Mouse (Mus musculus): ENCODE measurements around the gene Fbxo34. TPM values are rescaled to one million over a fixed set of nuclear protein-coding genes. Genes with fewer than 3 reads are reported as not detected.

Fbxo34 gene
- total and polyA plus RNA-seq, 3 experiments = 14.8 to 29.5 TPM; not detected in 1

GRCm38 (mm10) chr14:47445331-47446095 lies 4.7 kb upstream of the Fbxo34 start:
- no peak for DNase-seq (ENCODE audit: low read depth, low spot score)
- Histone ChIP-seq H3K9me3 (replicated peaks; ENCODE audit: insufficient read depth, low read length) (no peaks in the 10 kb centered on the region), H3K36me3 (ENCODE audit: control insufficient read depth in 1 of 2, insufficient read depth in 2 of 2, low read length in 2 of 2) (no peaks in the 10 kb centered on the region; a peak in 1 of 4 replicates), H3K4me1 (ENCODE audit: control insufficient read depth in 1 of 2, insufficient read depth in 2 of 2, low read length in 2 of 2) (no peaks in the 10 kb centered on the region), H3K27me3 (ENCODE audit: control insufficient read depth in 1 of 2, insufficient read depth in 2 of 2, low read length in 2 of 2) (no peaks in the 10 kb centered on the region), H3K79me2 (ENCODE audit: control insufficient read depth, insufficient read depth, low read length, poor library complexity) (no peaks in the 10 kb centered on the region), H3K27ac (ENCODE audit: control insufficient read depth, low read depth, low read length) (no peak overlapping the region), H3K9ac (ENCODE audit: control insufficient read depth, low read depth, low read length, poor library complexity, severe bottlenecking) (no peak overlapping the region; the same call in 1 of the 2 replicates), H3K4me3 (ENCODE audit: control insufficient read depth in 1 of 2, insufficient read depth in 1 of 2, low read depth in 2 of 2, low read length in 2 of 2) (peak overlapping the region; percentile 45 to 58; a peak in 3 of 4 replicates)
- TF ChIP-seq ZKSCAN1 (IDR thresholded peaks at IDR 0.05; ENCODE audit: low read depth, low read length) (no peak), ZC3H11A (IDR thresholded peaks at IDR 0.05; ENCODE audit: low read depth, low read length) (no peak), MXI1 (IDR thresholded peaks at IDR 0.05; ENCODE audit: low read depth, low read length) (0 out of 2 replicates have a peak, but pooled peaks have one; percentile 3), MYC (IDR thresholded peaks at IDR 0.05; ENCODE audit: low read depth, low read length) (no peak)

- Histone ChIP-seq H3K9ac (ENCODE audit: control insufficient read depth, low read depth, low read length, poor library complexity, severe bottlenecking) (no peak overlapping the region), H3K4me1 (ENCODE audit: control insufficient read depth in 1 of 2, insufficient read depth in 2 of 2, low read length in 2 of 2) (no peaks in the 10 kb centered on the region)
Observed at GRCm38 (mm10) chr14:47459556-47459955, 9.3 kb downstream of the Fbxo34 start.

GRCm38 (mm10) chr14:47461997-47462396 lies 11.8 kb downstream of the Fbxo34 start:
- peaks cover 17 to 18% of the 10 kb centered on the region in 2 experiments for H3K27me3 ChIP-seq (ENCODE audit: control insufficient read depth in 1 of 2, insufficient read depth in 2 of 2, low read length in 2 of 2)
- no peak overlapping the region for H3K4me3 ChIP-seq (ENCODE audit: control insufficient read depth in 1 of 2, insufficient read depth in 1 of 2, low read depth in 2 of 2, low read length in 2 of 2)
- no peaks in the 10 kb centered on the region for H3K4me1 ChIP-seq (ENCODE audit: control insufficient read depth in 1 of 2, insufficient read depth in 2 of 2, low read length in 2 of 2)
- no peak overlapping the region for H3K27ac ChIP-seq (ENCODE audit: control insufficient read depth, low read depth, low read length)
- H3K79me2 ChIP-seq (ENCODE audit: control insufficient read depth, insufficient read depth, low read length, poor library complexity) = no peaks in the 10 kb centered on the region
- H3K9ac ChIP-seq (ENCODE audit: control insufficient read depth, low read depth, low read length, poor library complexity, severe bottlenecking) = no peak overlapping the region
- no peaks in the 10 kb centered on the region for H3K36me3 ChIP-seq (ENCODE audit: control insufficient read depth in 1 of 2, insufficient read depth in 2 of 2, low read length in 2 of 2)
- no peak for DNase-seq (ENCODE audit: low read depth, low spot score)
- TF ChIP-seq POLR2AphosphoS2 (IDR thresholded peaks at IDR 0.05; ENCODE audit: low read length) = no peak
- TF ChIP-seq KAT2A (conservative IDR thresholded peaks at IDR 0.05; ENCODE audit: low read depth, low read length) = no peak
- no peak for TF ChIP-seq TCF12 (IDR thresholded peaks at IDR 0.05; ENCODE audit: low read depth, low read length)
- TF ChIP-seq MAZ (IDR thresholded peaks at IDR 0.05; ENCODE audit: low read depth, low read length) = no peak
- no peak for TF ChIP-seq POLR2AphosphoS5 (IDR thresholded peaks at IDR 0.05; ENCODE audit: borderline replicate concordance, low read depth, low read length)
- no peak for TF ChIP-seq USF1 (IDR thresholded peaks at IDR 0.05; ENCODE audit: low read depth, low read length)
- TF ChIP-seq E2F4 (IDR thresholded peaks at IDR 0.05; ENCODE audit: borderline replicate concordance, low read depth, low read length) = no peak
- no peak for TF ChIP-seq RCOR1 (IDR thresholded peaks at IDR 0.05; ENCODE audit: low read depth, low read length)
- no peak for TF ChIP-seq ZKSCAN1 (IDR thresholded peaks at IDR 0.05; ENCODE audit: low read depth, low read length)
- TF ChIP-seq ELF1 (IDR thresholded peaks at IDR 0.05; ENCODE audit: low read depth, low read length) = no peak
- TF ChIP-seq SIN3A (IDR thresholded peaks at IDR 0.05; ENCODE audit: low read length) = no peak
- TF ChIP-seq JUND (IDR thresholded peaks at IDR 0.05; ENCODE audit: low read depth, low read length) = no peak
- TF ChIP-seq NRF1 (IDR thresholded peaks at IDR 0.05; ENCODE audit: insufficient read depth, low read depth, low read length, poor library complexity, severe bottlenecking) = no peak
- no peak for TF ChIP-seq UBTF (IDR thresholded peaks at IDR 0.05; ENCODE audit: borderline replicate concordance, insufficient read depth, low read depth, low read length)
- H3K9me3 ChIP-seq (replicated peaks; ENCODE audit: insufficient read depth, low read length) = no peaks in the 10 kb centered on the region

More at GRCm38 (mm10) chr14:47459556-47459955, 9.3 kb downstream of the Fbxo34 start:
- no peaks in the 10 kb centered on the region for H3K79me2 ChIP-seq (ENCODE audit: control insufficient read depth, insufficient read depth, low read length, poor library complexity)
- TF ChIP-seq HCFC1 (IDR thresholded peaks at IDR 0.05; ENCODE audit: low read depth, low read length) (no peak), MXI1 (IDR thresholded peaks at IDR 0.05; ENCODE audit: low read depth, low read length) (no peak), NRF1 (IDR thresholded peaks at IDR 0.05; ENCODE audit: insufficient read depth, low read depth, low read length, poor library complexity, severe bottlenecking) (no peak), USF1 (IDR thresholded peaks at IDR 0.05; ENCODE audit: low read depth, low read length) (no peak), ELF1 (IDR thresholded peaks at IDR 0.05; ENCODE audit: low read depth, low read length) (no peak), CHD2 (IDR thresholded peaks at IDR 0.05; ENCODE audit: low read length) (no peak), ZC3H11A (IDR thresholded peaks at IDR 0.05; ENCODE audit: low read depth, low read length) (no peak), ETS1 (IDR thresholded peaks at IDR 0.05; ENCODE audit: low read depth, low read length) (no peak), MAFK (IDR thresholded peaks at IDR 0.05; ENCODE audit: borderline replicate concordance, low read depth, low read length) (no peak), E2F4 (IDR thresholded peaks at IDR 0.05; ENCODE audit: borderline replicate concordance, low read depth, low read length) (no peak), POLR2A (IDR thresholded peaks at IDR 0.05; ENCODE audit: control insufficient read depth in 1 of 2, insufficient read depth in 1 of 2, low read depth in 1 of 2, low read length in 2 of 2, poor library complexity in 1 of 2) (no peak)
- H3K27ac ChIP-seq (ENCODE audit: control insufficient read depth, low read depth, low read length) = no peak overlapping the region
- peaks cover 10% of the 10 kb centered on the region in 2 experiments for H3K27me3 ChIP-seq (ENCODE audit: control insufficient read depth in 1 of 2, insufficient read depth in 2 of 2, low read length in 2 of 2)
- no peak for DNase-seq (ENCODE audit: low read depth, low spot score)
- H3K4me3 ChIP-seq (ENCODE audit: control insufficient read depth in 1 of 2, insufficient read depth in 1 of 2, low read depth in 2 of 2, low read length in 2 of 2) = no peak overlapping the region
- no peaks in the 10 kb centered on the region for H3K36me3 ChIP-seq (ENCODE audit: control insufficient read depth in 1 of 2, insufficient read depth in 2 of 2, low read length in 2 of 2)
- H3K9me3 ChIP-seq (replicated peaks; ENCODE audit: insufficient read depth, low read length) = no peaks in the 10 kb centered on the region

Data from MEL (cell line).